Mouse (Mus musculus) intestine, embryonic 14.5 days (tissue): ENCODE results near the gene Vrk3. TPM values are rescaled to one million over a fixed set of nuclear protein-coding genes. Genes with fewer than 3 reads are reported as not detected.
A peak's percentile ranks its signal among the peaks of the same experiment; 100 is the strongest.

Source experiments
- ATAC-seq: fragments of 200-750 bp; cut with Nextera tagmentation; replicated peaks from 2 replicates; pipeline ENCODE4 v1.8.0; 2017; ENCODE audit warnings: low read depth, moderate number of reproducible peaks, moderate TSS enrichment, moderate library complexity; ENCODE audit not compliant: low FRiP score, low TSS enrichment
- DNase-seq: peaks from one replicate; pipeline ENCODE4 v3.0.0-alpha.2; 2018; ENCODE audit warnings: low spot score
- H3K27ac ChIP-seq: fragments of 300-500 bp; sonication (generic); 2 replicates; pipeline ENCODE4 v1.5.1; 2014; ENCODE audit warnings: low read depth, mild to moderate bottlenecking, control low read depth
- H3K27me3 ChIP-seq: fragments of 300-500 bp; sonication (generic); replicated peaks from 2 replicates; pipeline ENCODE4 v1.6.1; 2014; ENCODE audit warnings: low read length, control low read depth; ENCODE audit not compliant: control insufficient read depth, insufficient read depth
- H3K36me3 ChIP-seq: fragments of 300-500 bp; sonication (generic); 2 replicates; pipeline ENCODE4 v1.6.1; 2014; ENCODE audit warnings: low read length, control low read depth; ENCODE audit not compliant: control insufficient read depth, insufficient read depth
- H3K4me1 ChIP-seq: fragments of 300-500 bp; sonication (generic); replicated peaks from 2 replicates; pipeline ENCODE4 v1.6.1; 2014; ENCODE audit warnings: low read length, control low read depth, mixed read lengths; ENCODE audit not compliant: control insufficient read depth, insufficient read depth
- H3K4me2 ChIP-seq: fragments of 300-500 bp; sonication (generic); 2 replicates; pipeline ENCODE4 v1.6.1; 2014; ENCODE audit warnings: low read length
- H3K4me3 ChIP-seq: fragments of 300-500 bp; sonication (generic); 2 replicates; pipeline ENCODE4 v1.5.1; 2014; ENCODE audit warnings: low read depth, low read length, control low read depth, mixed read lengths
- H3K9ac ChIP-seq: fragments of 300-500 bp; sonication (generic); 2 replicates; pipeline ENCODE4 v1.6.1; 2014; ENCODE audit warnings: mild to moderate bottlenecking, low read length
- H3K9me3 ChIP-seq: fragments of 300-500 bp; sonication (generic); 2 replicates; pipeline ENCODE4 v1.6.1; 2016; ENCODE audit warnings: low read length, control low read depth; ENCODE audit not compliant: control insufficient read depth
- WGBS: fragments of 180-500 bp; shearing (Covaris S2); extraction: QIAGEN DNeasy Blood & Tissue Kit; methylation state at CpG from one replicate; pipeline ENCODE4 v1.1.7; 2014; 5-methylcytosine and 5-hydroxymethylcytosine counted together
- polyA plus RNA-seq: library from polyadenylated mRNA; unstranded; fragments of >200 nt; fragmentation: Nextera tagmentation; extraction: Ambion mirVana; gene quantifications from 2 replicates; pipeline ENCODE4 v1.2.1, GENCODE M21; 2014

Vrk3 gene
- polyA plus RNA-seq, 1 experiment from 2014 or later: 38.0 TPM

- H3K4me2 ChIP-seq: no peak overlapping the region
- no peaks in the 10 kb centered on the region for H3K4me1 ChIP-seq
- no peak overlapping the region for H3K9ac ChIP-seq
- no peak overlapping the region for H3K27ac ChIP-seq
- no peaks in the 10 kb centered on the region for H3K9me3 ChIP-seq
- H3K27me3 ChIP-seq: no peaks in the 10 kb centered on the region
- H3K4me3 ChIP-seq: no peak overlapping the region
- H3K36me3 ChIP-seq: peaks cover 11% of the 10 kb centered on the region; the same call in 1 of the 2 replicates
- no peak for DNase-seq
- 73% methylated on average over 8 of the region's 8 CpGs for WGBS
- ATAC-seq: no peak
These were observed 31.9 kb downstream of the Vrk3 start for GRCm38 (mm10) chr7:44780101-44780500.

GRCm38 (mm10) chr7:44789531-44789930, 41.3 kb downstream of the Vrk3 start:
- WGBS: 77% methylated on average over 3 of the region's 3 CpGs
- ATAC-seq (no peak), DNase-seq (no peak)

GRCm38 (mm10) chr7:44790066-44790465, 41.9 kb downstream of the Vrk3 start:
- 65% methylated on average over 4 of the region's 4 CpGs for WGBS
- H3K4me3 ChIP-seq: no peak overlapping the region
- no peaks in the 10 kb centered on the region for H3K9me3 ChIP-seq
- ATAC-seq: no peak
- H3K4me2 ChIP-seq: no peak overlapping the region
- no peaks in the 10 kb centered on the region for H3K4me1 ChIP-seq
- H3K27me3 ChIP-seq: no peaks in the 10 kb centered on the region
- DNase-seq: no peak
- H3K9ac ChIP-seq: no peak overlapping the region
- H3K27ac ChIP-seq: no peak overlapping the region
- no peaks in the 10 kb centered on the region for H3K36me3 ChIP-seq

More at GRCm38 (mm10) chr7:44789531-44789930, 41.3 kb downstream of the Vrk3 start:
- no peaks in the 10 kb centered on the region for H3K36me3 ChIP-seq
- H3K4me3 ChIP-seq: no peak overlapping the region
- H3K9ac ChIP-seq: no peak overlapping the region
- no peak overlapping the region for H3K4me2 ChIP-seq
- H3K4me1 ChIP-seq: no peaks in the 10 kb centered on the region
- H3K27ac ChIP-seq: no peak overlapping the region
- H3K27me3 ChIP-seq: no peaks in the 10 kb centered on the region
- no peaks in the 10 kb centered on the region for H3K9me3 ChIP-seq

- no peak overlapping the region for H3K9ac ChIP-seq
- no peaks in the 10 kb centered on the region for H3K9me3 ChIP-seq
- DNase-seq: peak; percentile 20
- no peak for ATAC-seq
- no peaks in the 10 kb centered on the region for H3K4me1 ChIP-seq
- no peaks in the 10 kb centered on the region for H3K36me3 ChIP-seq
- H3K27me3 ChIP-seq: no peaks in the 10 kb centered on the region
- H3K27ac ChIP-seq: no peak overlapping the region
- H3K4me3 ChIP-seq: no peak overlapping the region
- 85% methylated on average over 6 of the region's 6 CpGs for WGBS
- H3K4me2 ChIP-seq: no peak overlapping the region
These were observed 44.6 kb downstream of the Vrk3 start for GRCm38 (mm10) chr7:44792781-44793180.

GRCm38 (mm10) chr7:44808927-44809326, 60.7 kb downstream of the Vrk3 start:
- peaks cover 11% of the 10 kb centered on the region; the same call in 1 of the 2 replicates for H3K36me3 ChIP-seq
- 87% methylated on average over 2 of the region's 2 CpGs for WGBS
- no peak overlapping the region for H3K27ac ChIP-seq
- no peak overlapping the region for H3K9ac ChIP-seq
- no peak overlapping the region for H3K4me3 ChIP-seq
- peak; percentile 2 for DNase-seq
- no peak overlapping the region for H3K4me2 ChIP-seq
- no peaks in the 10 kb centered on the region for H3K9me3 ChIP-seq
- H3K27me3 ChIP-seq: no peaks in the 10 kb centered on the region
- ATAC-seq: no peak
- H3K4me1 ChIP-seq: no peaks in the 10 kb centered on the region

- Histone ChIP-seq H3K36me3 (peaks cover 14% of the 10 kb centered on the region; the same call in 1 of the 2 replicates), H3K9me3 (no peaks in the 10 kb centered on the region), H3K4me1 (no peaks in the 10 kb centered on the region), H3K27ac (no peak overlapping the region), H3K9ac (no peak overlapping the region), H3K27me3 (no peaks in the 10 kb centered on the region), H3K4me2 (no peak overlapping the region), H3K4me3 (no peak overlapping the region)
- no peak for ATAC-seq
- WGBS: 86% methylated on average over 3 of the region's 3 CpGs
- peak; percentile 46 for DNase-seq
These were observed 61.3 kb downstream of the Vrk3 start for GRCm38 (mm10) chr7:44809466-44809865.

GRCm38 (mm10) chr7:44810365-44810764, 62.2 kb downstream of the Vrk3 start:
- Histone ChIP-seq H3K27ac (no peak overlapping the region), H3K36me3 (peaks cover 14% of the 10 kb centered on the region; the same call in 1 of the 2 replicates), H3K4me2 (no peak overlapping the region), H3K27me3 (no peaks in the 10 kb centered on the region), H3K9me3 (no peaks in the 10 kb centered on the region), H3K9ac (no peak overlapping the region), H3K4me1 (peaks cover 3% of the 10 kb centered on the region; the same call in 1 of the 2 replicates), H3K4me3 (no peak overlapping the region)
- 82% methylated on average over 4 of the region's 4 CpGs for WGBS
- ATAC-seq: no peak
- peak; percentile 10 for DNase-seq

- Histone ChIP-seq H3K36me3 (peaks cover 14% of the 10 kb centered on the region; the same call in 1 of the 2 replicates), H3K4me1 (peaks cover 3% of the 10 kb centered on the region; the same call in 1 of the 2 replicates), H3K27me3 (no peaks in the 10 kb centered on the region), H3K9ac (no peak overlapping the region), H3K27ac (no peak overlapping the region), H3K4me3 (no peak overlapping the region), H3K9me3 (no peaks in the 10 kb centered on the region), H3K4me2 (no peak overlapping the region)
- DNase-seq: peak; percentile 9
- 85% methylated on average over 7 of the region's 7 CpGs for WGBS
- no peak for ATAC-seq
These were observed 62.8 kb downstream of the Vrk3 start for GRCm38 (mm10) chr7:44810819-44811557.
